Mouse (Mus musculus): Measurements from ENCODE around the gene Rhob. TPM values are rescaled to one million over a fixed set of nuclear protein-coding genes. Genes with fewer than 3 reads are reported as not detected.

The Rhob gene
- polyA plus RNA-seq (2012; rRNA removed): 25.0 and 31.1 TPM in 2 replicates

DNA sequence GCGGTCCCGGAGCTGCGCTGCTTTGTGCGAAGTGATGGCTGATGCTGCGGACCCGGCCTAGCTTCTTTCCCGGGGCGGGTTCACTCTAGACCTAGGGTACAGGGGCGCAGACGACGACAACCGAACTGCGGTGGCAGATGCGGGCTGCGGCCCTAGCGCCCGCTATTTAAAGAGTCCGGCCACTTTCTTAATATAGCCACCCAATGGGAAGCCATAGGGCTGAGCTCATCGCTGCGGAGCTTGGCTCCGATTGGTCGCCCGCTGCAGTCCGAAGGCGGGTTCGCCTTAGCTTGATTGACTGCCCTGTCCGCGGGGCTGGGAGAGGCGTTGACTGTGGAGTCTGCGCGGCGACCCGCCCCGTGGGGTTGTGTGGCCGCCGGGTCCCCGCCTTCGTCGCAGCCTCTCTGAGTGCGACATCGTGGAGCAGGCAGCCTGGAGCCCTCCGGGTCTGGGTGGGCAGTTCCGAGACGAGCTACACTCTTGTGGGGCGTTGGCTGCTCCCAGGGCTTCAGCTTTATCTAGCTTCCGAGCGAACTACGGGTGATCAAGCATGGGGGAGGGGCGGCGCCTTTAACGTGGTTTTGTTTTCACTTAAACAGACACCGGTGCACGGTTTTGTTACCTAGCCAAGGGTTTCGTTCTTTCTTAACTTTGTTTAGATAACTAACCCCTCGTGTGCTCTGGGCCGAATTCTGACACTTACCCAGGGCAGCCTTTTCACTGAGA is at the start of gene Rhob:
Gene Rhob (minus strand): TSS at position 139 of the 726 bp plus-strand sequence.

Other genes starting within 250 kb of the Rhob start
- not detected in 2 replicates for gene Gdf7, start 198.1 kb downstream of the Rhob start, polyA plus RNA-seq (2012; rRNA removed)
- 4.9 and 5.0 TPM in 2 replicates for gene Hs1bp3, start 186.6 kb downstream of the Rhob start, polyA plus RNA-seq (2012; rRNA removed)
- gene Slc7a15, start 99.1 kb upstream of the Rhob start, polyA plus RNA-seq (2012; rRNA removed): 2.3 and 2.4 TPM in 2 replicates
- gene Pum2, start 174.1 kb upstream of the Rhob start, polyA plus RNA-seq (2012; rRNA removed): 17.4 and 18.9 TPM in 2 replicates